ENCODE assay signal across 8 mouse cellular contexts in genomic region chr11:97189231-97189630, GRCm38 (mm10). TPM values are rescaled to one million over a fixed set of nuclear protein-coding genes. Genes with fewer than 3 reads are reported as not detected.
DNase-seq lines count a peak whose midpoint lies in the region; ATAC-seq and TF ChIP-seq lines count a peak whose summit lies in the region.

No protein-coding gene starts in this region.

- no peaks in the 10 kb centered on the region; the same call in 1 of the 2 replicates for H3K36me3 ChIP-seq in testis, adult 2 months (ENCODE audit: control insufficient read depth, insufficient read depth, low read length)
- H3K36me3 ChIP-seq in limb, embryonic 11.5 days (ENCODE audit: control insufficient read depth, insufficient read depth, low read length) = peaks cover 9% of the 10 kb centered on the region; the same call in 1 of the 2 replicates
- peaks cover 11% of the 10 kb centered on the region for H3K36me3 ChIP-seq in stomach, embryonic 15.5 days

- H3K27ac ChIP-seq in cerebellum, adult 2 months (ENCODE audit: insufficient read depth, low read length) = no peak overlapping the region
- no peak overlapping the region for H3K27ac ChIP-seq in testis, adult 2 months (ENCODE audit: control insufficient read depth, insufficient read depth, low read depth, low read length)
- no peak overlapping the region for H3K27ac ChIP-seq in limb, embryonic 11.5 days (replicated peaks; ENCODE audit: low read depth, low read length)
- H3K27ac ChIP-seq in stomach, embryonic 15.5 days = peak overlapping the region; percentile 97; the same call in 1 of the 2 replicates

- TF ChIP-seq CTCF in cerebellum, adult 2 months (IDR thresholded peaks at IDR 0.05; ENCODE audit: borderline replicate concordance, insufficient read depth, low read depth, low read length) = no peak
- no peak for TF ChIP-seq CTCF in testis, adult 2 months (IDR thresholded peaks at IDR 0.05; ENCODE audit: control insufficient read depth, insufficient read depth, insufficient replicate concordance, low read depth, low read length)

- H3K9ac ChIP-seq in limb, embryonic 11.5 days (ENCODE audit: low read length) = no peak overlapping the region
- H3K9ac ChIP-seq in stomach, embryonic 15.5 days = no peak overlapping the region

- DNase-seq in cerebellum, adult 9-11 months = peak; percentile 40
- DNase-seq in cerebellum, adult 2 months = no peak
- no peak for DNase-seq in testis, postnatal 10 days (ENCODE audit: low spot score)
- DNase-seq in limb, embryonic 11.5 days (ENCODE audit: low spot score) = peak; percentile 31
- DNase-seq in kidney, adult 11 months = no peak
- DNase-seq in spleen, adult 18-20 months = no peak

- H3K4me2 ChIP-seq in limb, embryonic 11.5 days (ENCODE audit: low read depth, severe bottlenecking) = peak overlapping the region; percentile 80
- peak overlapping the region; percentile 85 for H3K4me2 ChIP-seq in stomach, embryonic 15.5 days

- no peaks in the 10 kb centered on the region for H3K9me3 ChIP-seq in limb, embryonic 11.5 days (ENCODE audit: control insufficient read depth, low read length)
- H3K9me3 ChIP-seq in stomach, embryonic 15.5 days = no peaks in the 10 kb centered on the region

- no peak overlapping the region for H3K4me3 ChIP-seq in cerebellum, adult 2 months (replicated peaks; ENCODE audit: insufficient read depth, low read depth, low read length)
- H3K4me3 ChIP-seq in testis, adult 2 months (ENCODE audit: control insufficient read depth, low read depth, low read length) = peak overlapping the region; percentile 32; the same call in 1 of the 2 replicates
- H3K4me3 ChIP-seq in limb, embryonic 11.5 days (ENCODE audit: low read depth, low read length) = peak overlapping the region; percentile 94
- H3K4me3 ChIP-seq in stomach, embryonic 15.5 days (replicated peaks) = no peak overlapping the region

- no peaks in the 10 kb centered on the region for H3K4me1 ChIP-seq in cerebellum, adult 2 months (ENCODE audit: control insufficient read depth, insufficient read depth, low read length)
- H3K4me1 ChIP-seq in testis, adult 2 months (ENCODE audit: control insufficient read depth, insufficient read depth, low read length) = peaks cover 6% of the 10 kb centered on the region
- H3K4me1 ChIP-seq in limb, embryonic 11.5 days (ENCODE audit: control insufficient read depth, insufficient read depth, low read length) = peaks cover 12% of the 10 kb centered on the region
- H3K4me1 ChIP-seq in stomach, embryonic 15.5 days = peaks cover 13% of the 10 kb centered on the region

- TF ChIP-seq POLR2A in cerebellum, adult 2 months (IDR thresholded peaks at IDR 0.05; ENCODE audit: borderline replicate concordance, insufficient read depth, low read length) = no peak
- no peak for TF ChIP-seq POLR2A in testis, adult 2 months (IDR thresholded peaks at IDR 0.05; ENCODE audit: control insufficient read depth, low read depth, low read length)

- WGBS in cerebellum, adult 2 months = 27% methylated on average over 3 of the region's 3 CpGs
- 37% methylated on average over 3 of the region's 3 CpGs for WGBS in limb, embryonic 11.5 days
- WGBS in stomach, embryonic 15.5 days = 35% methylated on average over 3 of the region's 3 CpGs

- ATAC-seq in limb, embryonic 11.5 days (ENCODE audit: insufficient number of reproducible peaks, low FRiP score, low TSS enrichment, low read depth) = no peak
- ATAC-seq in stomach, embryonic 15.5 days (ENCODE audit: insufficient read depth, low FRiP score, low read depth) = no peak

- H3K27me3 ChIP-seq in cerebellum, adult 2 months (ENCODE audit: control insufficient read depth, insufficient read depth, low read length) = no peaks in the 10 kb centered on the region
- no peaks in the 10 kb centered on the region for H3K27me3 ChIP-seq in testis, adult 2 months (ENCODE audit: control insufficient read depth, insufficient read depth, low read length)
- no peaks in the 10 kb centered on the region for H3K27me3 ChIP-seq in limb, embryonic 11.5 days (ENCODE audit: control insufficient read depth, insufficient read depth, low read length)
- no peaks in the 10 kb centered on the region for H3K27me3 ChIP-seq in stomach, embryonic 15.5 days (replicated peaks)

RNA-seq across cellular contexts. Expression of gene Kpnb1, which starts 1.6 kb away (rescaled TPM):
- 82.0 and 83.9 TPM in 2 replicates for polyA plus RNA-seq in cerebellum, adult 2 months (2012; rRNA removed)
- 37.5 and 40.3 TPM in 2 replicates for polyA plus RNA-seq in testis, adult 2 months (2012; rRNA removed)
- 97.6 and 102 TPM in 2 replicates for polyA plus RNA-seq in limb, embryonic 11.5 days (2014; fragmentation: Nextera tagmentation; extraction: Ambion mirVana)
- 47.2 and 50.2 TPM in 2 replicates for polyA plus RNA-seq in stomach, embryonic 15.5 days (2015; fragmentation: Nextera tagmentation; extraction: Ambion mirVana)

RNA-seq across cellular contexts. Expression of gene Tbkbp1, which starts 37.9 kb away (rescaled TPM):
- polyA plus RNA-seq in cerebellum, adult 2 months (2012; rRNA removed) = 94.3 and 97.7 TPM in 2 replicates
- polyA plus RNA-seq in testis, adult 2 months (2012; rRNA removed) = 2.4 and 2.7 TPM in 2 replicates
- 6.2 and 6.5 TPM in 2 replicates for polyA plus RNA-seq in limb, embryonic 11.5 days (2014; fragmentation: Nextera tagmentation; extraction: Ambion mirVana)
- polyA plus RNA-seq in stomach, embryonic 15.5 days (2015; fragmentation: Nextera tagmentation; extraction: Ambion mirVana) = 4.1 and 5.3 TPM in 2 replicates

Comparison
In these comparisons a context has a peak if more than half of its experiments do, and no peak if none do; other contexts are left out.
1. DNase-seq: peak in cerebellum, adult 9-11 months (single experiment) and limb, embryonic 11.5 days (single experiment); none in cerebellum, adult 2 months (0 of 2), testis, postnatal 10 days (single experiment), kidney, adult 11 months (single experiment) and spleen, adult 18-20 months (0 of 2).
2. H3K4me3 ChIP-seq: peak in testis, adult 2 months (single experiment) and limb, embryonic 11.5 days (single experiment); none in cerebellum, adult 2 months (single experiment) and stomach, embryonic 15.5 days (single experiment).
3. RNA of gene Tbkbp1, which starts 37.9 kb away (polyA plus RNA-seq): 94.3 to 97.7 TPM in cerebellum, adult 2 months; 6.2 to 6.5 TPM in limb, embryonic 11.5 days, 4.1 to 5.3 TPM in stomach, embryonic 15.5 days and 2.4 to 2.7 TPM in testis, adult 2 months; every median in the first group is over 10 times any median in the second.